Mouse (Mus musculus) small intestine, adult 2 months (tissue): Measurements from ENCODE around the gene Fank1.

Source experiments
- CTCF ChIP-seq: fragments of 200-500 bp; IDR thresholded peaks from 2 replicates; pipeline ENCODE4 v1.5.1; 2012; ENCODE audit warnings: low read depth, mild to moderate bottlenecking, control low read depth, inconsistent platforms, low read length, moderate library complexity, mixed read lengths; ENCODE audit not compliant: insufficient replicate concordance, insufficient read length; ENCODE audit errors: extremely low read depth
- POLR2A ChIP-seq: fragments of 200-500 bp; IDR thresholded peaks from 2 replicates; pipeline ENCODE4 v1.6.1; 2012; ENCODE audit warnings: low read depth, mild to moderate bottlenecking, control low read depth, inconsistent platforms, low read length, moderate library complexity

DNA sequence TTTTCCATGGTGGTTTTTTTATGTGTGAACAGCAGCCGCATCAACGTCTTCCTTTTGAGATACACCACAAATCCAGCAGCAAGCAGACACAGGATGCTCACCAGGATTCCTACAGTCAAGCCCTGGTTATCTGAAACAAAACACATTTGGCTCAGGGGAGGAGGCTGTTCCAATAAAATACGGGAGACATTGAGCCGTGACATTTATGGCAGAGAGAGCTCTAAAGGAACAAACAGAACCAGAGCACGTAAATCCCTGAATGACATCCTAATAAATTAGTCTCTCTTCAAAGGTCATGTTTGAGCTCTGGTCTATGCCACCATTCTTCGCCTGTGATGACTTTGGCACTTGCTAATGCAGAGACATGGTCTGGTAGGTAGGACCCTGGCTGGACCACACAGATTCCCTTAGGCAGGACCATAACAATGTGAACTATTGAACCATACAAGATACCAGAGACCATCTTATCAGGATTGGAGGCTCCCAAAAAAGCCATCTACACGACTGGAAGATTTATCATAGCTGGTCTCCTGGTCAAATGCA lies 133.2 kb downstream of the Fank1 start:
- TF ChIP-seq CTCF (no peak), POLR2A (no peak)
